Mouse (Mus musculus) intestine, postnatal 0 days (tissue): ENCODE measurements around the gene Fnbp1. TPM values are rescaled to one million over a fixed set of nuclear protein-coding genes. Genes with fewer than 3 reads are reported as not detected.
A peak's percentile ranks its signal among the peaks of the same experiment; 100 is the strongest.

Experiments
- ATAC-seq: fragments of 200-750 bp; cut with Nextera tagmentation; 2 replicates; pipeline ENCODE4 v1.8.0; 2017; ENCODE audit warnings: mild to moderate bottlenecking, moderate TSS enrichment, moderate library complexity
- H3K27ac ChIP-seq: fragments of 300-500 bp; sonication (generic); 2 replicates; pipeline ENCODE4 v1.5.1; 2014; ENCODE audit warnings: mild to moderate bottlenecking, low read depth, low read length, moderate library complexity
- H3K27me3 ChIP-seq: fragments of 300-500 bp; sonication (generic); replicated peaks from 2 replicates; pipeline ENCODE4 v1.6.1; 2014; ENCODE audit warnings: low read length, mixed read lengths; ENCODE audit not compliant: control insufficient read depth, insufficient read depth
- H3K36me3 ChIP-seq: fragments of 300-500 bp; sonication (generic); 2 replicates; pipeline ENCODE4 v1.6.1; 2014; ENCODE audit warnings: mild to moderate bottlenecking, moderate library complexity; ENCODE audit not compliant: control insufficient read depth, insufficient read depth
- H3K4me1 ChIP-seq: fragments of 300-500 bp; sonication (generic); replicated peaks from 2 replicates; pipeline ENCODE4 v1.6.1; 2014; ENCODE audit warnings: antibody characterized with exemption, low read length, mixed read lengths; ENCODE audit not compliant: control insufficient read depth, insufficient read depth
- H3K4me2 ChIP-seq: fragments of 300-500 bp; sonication (generic); replicated peaks from 2 replicates; pipeline ENCODE4 v1.6.1; 2014; ENCODE audit warnings: low read depth, mild to moderate bottlenecking, moderate library complexity
- H3K4me3 ChIP-seq: fragments of 300-500 bp; sonication (generic); 2 replicates; pipeline ENCODE4 v1.5.1; 2014; ENCODE audit warnings: low read depth, low read length
- H3K9ac ChIP-seq: fragments of 300-500 bp; sonication (generic); 2 replicates; pipeline ENCODE4 v1.6.1; 2014; ENCODE audit warnings: mild to moderate bottlenecking, low read depth, low read length
- H3K9me3 ChIP-seq: fragments of 300-500 bp; sonication (generic); 2 replicates; pipeline ENCODE4 v1.6.1; 2016; ENCODE audit warnings: mixed run types; ENCODE audit not compliant: control insufficient read depth
- CTCF ChIP-seq: sonication (generic); IDR thresholded peaks from 2 replicates; pipeline ENCODE4 v1.5.1; 2016; ENCODE audit warnings: low read depth, mild to moderate bottlenecking, control low read depth, antibody characterized with exemption, moderate library complexity
- WGBS: fragments of 180-500 bp; shearing (Covaris S2); extraction: QIAGEN DNeasy Blood & Tissue Kit; methylation state at CpG from one replicate; pipeline ENCODE4 v1.1.7; 2014; 5-methylcytosine and 5-hydroxymethylcytosine counted together
- polyA plus RNA-seq: library from polyadenylated mRNA; unstranded; fragments of >200 nt; fragmentation: Nextera tagmentation; extraction: Ambion mirVana; gene quantifications from 2 replicates; pipeline ENCODE4 v1.2.1, GENCODE M21; 2015

The Fnbp1 gene
- polyA plus RNA-seq, 1 experiment from 2014 or later, result 10.4 TPM

- no peaks in the 10 kb centered on the region for H3K9me3 ChIP-seq
- 81% methylated on average over 6 of the region's 6 CpGs for WGBS
- no peak overlapping the region for H3K9ac ChIP-seq
- no peak overlapping the region for H3K27ac ChIP-seq
- H3K4me2 ChIP-seq, result no peak overlapping the region
- H3K4me1 ChIP-seq, result no peaks in the 10 kb centered on the region
- H3K27me3 ChIP-seq, result no peaks in the 10 kb centered on the region
- no peak for ATAC-seq
- TF ChIP-seq CTCF, result no peak
- no peak overlapping the region for H3K4me3 ChIP-seq
- peaks cover 30% of the 10 kb centered on the region for H3K36me3 ChIP-seq
Measured at GRCm38 (mm10) chr2:31057549-31058177, 84.1 kb downstream of the Fnbp1 start.

- ATAC-seq, result no peak
- peak; percentile 34 for TF ChIP-seq CTCF
- WGBS, result 99% methylated on average over 3 of the region's 3 CpGs
Measured at GRCm38 (mm10) chr2:31056070-31056469, 85.7 kb downstream of the Fnbp1 start.

GRCm38 (mm10) chr2:31053851-31054340, 87.9 kb downstream of the Fnbp1 start:
- no peak for TF ChIP-seq CTCF
- no peak for ATAC-seq
- H3K9me3 ChIP-seq, result no peaks in the 10 kb centered on the region
- H3K4me3 ChIP-seq, result no peak overlapping the region
- H3K4me1 ChIP-seq, result no peaks in the 10 kb centered on the region
- no peak overlapping the region for H3K9ac ChIP-seq
- WGBS, result 90% methylated on average over 11 of the region's 11 CpGs
- peaks cover 39% of the 10 kb centered on the region for H3K36me3 ChIP-seq
- no peak overlapping the region for H3K27ac ChIP-seq
- H3K4me2 ChIP-seq, result no peak overlapping the region
- no peaks in the 10 kb centered on the region for H3K27me3 ChIP-seq

More at GRCm38 (mm10) chr2:31056070-31056469, 85.7 kb downstream of the Fnbp1 start:
- Histone ChIP-seq H3K27me3 (no peaks in the 10 kb centered on the region), H3K4me2 (no peak overlapping the region), H3K9ac (no peak overlapping the region), H3K27ac (no peak overlapping the region), H3K4me3 (no peak overlapping the region), H3K4me1 (no peaks in the 10 kb centered on the region), H3K9me3 (no peaks in the 10 kb centered on the region), H3K36me3 (peaks cover 39% of the 10 kb centered on the region)

- TF ChIP-seq CTCF, result no peak
- Histone ChIP-seq H3K4me2 (no peak overlapping the region), H3K36me3 (peaks cover 36% of the 10 kb centered on the region), H3K9ac (no peak overlapping the region), H3K4me1 (no peaks in the 10 kb centered on the region), H3K9me3 (no peaks in the 10 kb centered on the region), H3K27ac (no peak overlapping the region), H3K4me3 (no peak overlapping the region), H3K27me3 (no peaks in the 10 kb centered on the region)
- no peak for ATAC-seq
- WGBS, result 91% methylated on average over 13 of the region's 13 CpGs
Measured at GRCm38 (mm10) chr2:31053426-31053825, 88.4 kb downstream of the Fnbp1 start.

- 92% methylated on average over 10 of the region's 10 CpGs for WGBS
- H3K27ac ChIP-seq, result no peak overlapping the region
- H3K27me3 ChIP-seq, result no peaks in the 10 kb centered on the region
- no peak for ATAC-seq
- no peak overlapping the region for H3K9ac ChIP-seq
- no peak overlapping the region for H3K4me2 ChIP-seq
- H3K4me1 ChIP-seq, result no peaks in the 10 kb centered on the region
- no peak for TF ChIP-seq CTCF
- peaks cover 35% of the 10 kb centered on the region for H3K36me3 ChIP-seq
- H3K9me3 ChIP-seq, result no peaks in the 10 kb centered on the region
- no peak overlapping the region for H3K4me3 ChIP-seq
Measured at GRCm38 (mm10) chr2:31052441-31052840, 89.4 kb downstream of the Fnbp1 start.

GRCm38 (mm10) chr2:31048037-31048436, 93.8 kb downstream of the Fnbp1 start:
- Histone ChIP-seq H3K27me3 (no peaks in the 10 kb centered on the region), H3K4me2 (no peak overlapping the region), H3K9me3 (no peaks in the 10 kb centered on the region), H3K4me1 (no peaks in the 10 kb centered on the region), H3K4me3 (no peak overlapping the region), H3K9ac (no peak overlapping the region), H3K27ac (no peak overlapping the region), H3K36me3 (peaks cover 24% of the 10 kb centered on the region; the same call in 1 of the 2 replicates)
- TF ChIP-seq CTCF, result no peak
- 80% methylated on average over 6 of the region's 6 CpGs for WGBS
- ATAC-seq, result no peak

GRCm38 (mm10) chr2:31043856-31044255, 98.0 kb downstream of the Fnbp1 start:
- no peaks in the 10 kb centered on the region for H3K4me1 ChIP-seq
- ATAC-seq, result no peak
- H3K9me3 ChIP-seq, result no peaks in the 10 kb centered on the region
- 100% methylated on average over 1 of the region's 1 CpGs for WGBS
- TF ChIP-seq CTCF, result no peak
- H3K27ac ChIP-seq, result no peak overlapping the region
- no peaks in the 10 kb centered on the region for H3K27me3 ChIP-seq
- peaks cover 32% of the 10 kb centered on the region for H3K36me3 ChIP-seq
- no peak overlapping the region for H3K4me3 ChIP-seq
- H3K9ac ChIP-seq, result no peak overlapping the region
- no peak overlapping the region for H3K4me2 ChIP-seq
